Mouse (Mus musculus) forebrain, embryonic 13.5 days (tissue): ENCODE data around the gene Nhsl2. TPM values are rescaled to one million over a fixed set of nuclear protein-coding genes. Genes with fewer than 3 reads are reported as not detected.
"Not testable (repeated sequence)": the region's sequence is repeated elsewhere in the genome, so short reads cannot be mapped to it uniquely, and the experiment has no call there.

Experiments used
- ATAC-seq: fragments of 200-750 bp; cut with Nextera tagmentation; 2 replicates; pipeline ENCODE4 v1.8.0; 2017
- H3K27ac ChIP-seq: fragments of 300-500 bp; sonication (generic); 2 replicates; pipeline ENCODE4 v1.5.1; 2015; ENCODE audit warnings: inconsistent platforms, mild to moderate bottlenecking, moderate library complexity
- H3K27me3 ChIP-seq: fragments of 300-500 bp; sonication (generic); 2 replicates; pipeline ENCODE4 v1.6.1; 2015; ENCODE audit warnings: mild to moderate bottlenecking, inconsistent platforms
- H3K36me3 ChIP-seq: fragments of 300-500 bp; sonication (generic); 2 replicates; pipeline ENCODE4 v1.6.1; 2015; ENCODE audit warnings: mild to moderate bottlenecking, inconsistent platforms; ENCODE audit not compliant: poor library complexity, severe bottlenecking
- H3K4me1 ChIP-seq: fragments of 300-500 bp; sonication (generic); 2 replicates; pipeline ENCODE4 v1.6.1; 2015; ENCODE audit warnings: inconsistent platforms
- H3K4me2 ChIP-seq: fragments of 300-500 bp; sonication (generic); 2 replicates; pipeline ENCODE4 v1.6.1; 2015; ENCODE audit warnings: inconsistent platforms, mild to moderate bottlenecking, moderate library complexity
- H3K4me3 ChIP-seq: fragments of 300-500 bp; sonication (generic); 2 replicates; pipeline ENCODE4 v1.5.1; 2015; ENCODE audit warnings: mild to moderate bottlenecking, inconsistent platforms
- H3K9ac ChIP-seq: fragments of 300-500 bp; sonication (generic); 2 replicates; pipeline ENCODE4 v1.6.1; 2015; ENCODE audit warnings: mild to moderate bottlenecking, inconsistent platforms
- H3K9me3 ChIP-seq: fragments of 300-500 bp; sonication (generic); replicated peaks from 2 replicates; pipeline ENCODE4 v1.6.1; 2016; ENCODE audit warnings: inconsistent platforms
- WGBS: fragments of 180-500 bp; shearing (Covaris S2); methylation state at CpG from one replicate; pipeline ENCODE4 v1.1.7; 2015; 5-methylcytosine and 5-hydroxymethylcytosine counted together
- polyA plus RNA-seq: library from polyadenylated mRNA; unstranded; fragments of >200 nt; fragmentation: Nextera tagmentation; extraction: Ambion mirVana; gene quantifications from 2 replicates; pipeline ENCODE4 v1.2.1, GENCODE M21; 2015

The Nhsl2 gene
- polyA plus RNA-seq, 1 experiment from 2014 or later: 6.2 TPM

DNA sequence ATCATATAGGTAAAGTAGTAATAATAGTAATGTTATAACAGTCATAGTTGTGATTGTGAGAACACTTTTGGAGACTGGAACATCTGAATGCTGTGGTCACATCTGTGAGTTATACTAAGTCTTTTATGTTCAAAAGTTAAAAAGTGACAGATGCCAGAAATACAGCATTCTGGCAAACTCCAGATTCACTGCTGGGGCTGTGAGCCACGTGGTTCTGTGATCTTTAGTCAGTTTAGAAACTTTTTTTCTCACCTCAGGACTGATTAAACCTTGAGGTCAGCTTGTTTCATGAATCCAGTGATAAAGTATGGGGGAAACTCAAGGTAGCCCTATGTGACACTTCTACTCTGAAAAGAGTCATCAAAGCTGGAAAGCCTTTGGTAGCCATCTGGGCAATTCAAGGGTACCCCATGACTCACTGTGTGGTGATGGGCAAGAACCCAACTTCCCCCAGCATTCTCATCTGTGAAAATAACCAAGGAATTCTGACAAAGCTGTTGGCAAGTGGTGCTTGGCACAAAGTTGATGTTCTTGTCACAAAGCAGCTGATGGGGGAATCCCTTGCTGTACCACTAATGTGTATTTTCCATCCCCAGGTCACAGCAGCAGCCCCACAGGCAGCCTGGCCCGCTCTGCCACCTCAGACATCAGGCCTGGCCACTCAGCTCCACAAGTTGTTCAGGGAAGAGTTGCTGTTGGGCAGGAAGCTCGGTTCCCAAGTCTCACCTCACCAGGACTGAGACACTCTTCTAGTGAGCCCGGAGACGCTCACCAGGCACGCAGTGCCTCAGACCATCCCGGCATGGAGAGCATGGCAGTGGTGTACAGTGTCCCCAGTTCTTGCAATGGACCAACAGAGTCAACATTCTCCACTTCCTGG, 227.9 kb downstream of the Nhsl2 start:
- 83% methylated on average over 7 of the region's 7 CpGs for WGBS
- H3K4me2 ChIP-seq: no peak overlapping the region

GRCm38 (mm10) chrX:102081076-102081475, 231.9 kb downstream of the Nhsl2 start:
- peak; percentile 14; the same call in 1 of the 2 replicates for ATAC-seq
- H3K4me2 ChIP-seq: peak overlapping the region; percentile 36; the same call in 1 of the 2 replicates
- 49% methylated on average over 10 of the region's 10 CpGs for WGBS

More for the DNA sequence above, 227.9 kb downstream of the Nhsl2 start:
- Histone ChIP-seq H3K9me3 (no peaks in the 10 kb centered on the region), H3K4me1 (peaks cover 19% of the 10 kb centered on the region), H3K9ac (no peak overlapping the region), H3K27me3 (0 out of 2 replicates have a peak, but pooled peaks cover 3% of the 10 kb centered on the region), H3K27ac (no peak overlapping the region), H3K4me3 (no peak overlapping the region), H3K36me3 (no peaks in the 10 kb centered on the region)
- no peak for ATAC-seq

DNA sequence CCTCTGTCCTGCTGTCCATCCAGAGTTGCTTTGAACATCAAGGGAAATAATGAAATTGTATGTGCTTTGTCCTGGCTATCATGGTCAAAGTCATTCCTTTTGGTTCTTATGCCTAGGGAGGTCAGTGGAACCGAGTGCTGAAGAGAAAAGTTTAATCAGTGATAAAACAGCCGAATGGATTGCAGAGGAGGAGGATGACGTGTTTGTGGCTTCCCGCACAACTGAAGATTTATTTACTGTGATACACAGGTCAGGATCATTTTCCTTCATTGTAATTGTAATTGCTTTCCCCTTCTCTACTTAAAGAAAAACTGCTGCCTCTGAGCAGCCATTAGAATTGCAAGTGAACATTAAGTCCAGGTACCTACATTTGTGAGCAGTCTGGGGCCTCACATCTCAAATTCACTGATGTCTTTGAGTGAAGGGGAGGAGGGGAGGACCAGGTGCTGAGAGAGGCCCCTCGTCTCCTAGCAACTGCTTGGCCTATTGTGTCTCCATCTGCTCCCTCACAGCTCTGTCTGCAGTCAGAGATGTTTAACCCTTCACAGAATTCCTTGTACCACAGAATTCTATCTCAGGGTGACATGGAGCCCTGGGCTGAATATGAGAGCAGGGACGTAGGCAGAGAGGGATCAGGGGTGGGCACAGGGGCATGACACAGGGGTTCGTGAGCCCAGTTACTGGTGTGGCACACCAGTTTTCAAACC, 232.5 kb downstream of the Nhsl2 start:
- Histone ChIP-seq H3K36me3 (no peaks in the 10 kb centered on the region), H3K27me3 (no peaks in the 10 kb centered on the region; the same call in 1 of the 2 replicates), H3K4me3 (no peak overlapping the region), H3K27ac (peak overlapping the region; percentile 96), H3K4me2 (peak overlapping the region; percentile 36), H3K9me3 (no peaks in the 10 kb centered on the region), H3K4me1 (peaks cover 27% of the 10 kb centered on the region), H3K9ac (no peak overlapping the region)
- peak; percentile 97 for ATAC-seq
- WGBS: 22% methylated on average over 7 of the region's 7 CpGs

More at GRCm38 (mm10) chrX:102081076-102081475, 231.9 kb downstream of the Nhsl2 start:
- Histone ChIP-seq H3K4me3 (no peak overlapping the region), H3K27ac (peak overlapping the region; percentile 96), H3K27me3 (no peaks in the 10 kb centered on the region), H3K9me3 (no peaks in the 10 kb centered on the region), H3K9ac (no peak overlapping the region), H3K4me1 (peaks cover 27% of the 10 kb centered on the region), H3K36me3 (no peaks in the 10 kb centered on the region)

DNA sequence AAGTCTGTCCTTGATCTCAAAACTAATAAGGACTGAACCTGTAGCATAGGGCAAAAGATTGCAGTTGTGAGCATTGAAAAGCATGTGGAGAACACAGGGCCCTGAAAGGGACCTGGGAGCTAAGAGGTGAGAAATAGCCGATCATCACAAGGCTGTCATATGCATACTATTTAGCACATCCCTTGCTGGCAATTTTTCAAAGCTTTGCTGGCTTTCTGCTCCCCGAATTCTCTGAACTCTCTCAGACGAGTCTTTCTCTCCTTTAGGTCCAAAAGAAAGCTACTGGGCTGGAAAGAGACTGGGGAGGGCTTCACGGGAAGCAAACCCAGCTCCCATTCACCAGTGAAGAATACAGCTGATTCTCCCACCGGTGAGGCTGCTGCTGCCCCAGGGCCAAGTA, 233.2 kb downstream of the Nhsl2 start:
- Histone ChIP-seq H3K4me1 (peaks cover 27% of the 10 kb centered on the region), H3K4me3 (no peak overlapping the region), H3K27ac (peak overlapping the region; percentile 96), H3K9ac (no peak overlapping the region), H3K4me2 (peak overlapping the region; percentile 36), H3K36me3 (no peaks in the 10 kb centered on the region), H3K9me3 (no peaks in the 10 kb centered on the region), H3K27me3 (no peaks in the 10 kb centered on the region; the same call in 1 of the 2 replicates)
- ATAC-seq: peak; percentile 58
- whole genome bisulfite sequencing: 26% methylated on average over 5 of the region's 5 CpGs

- peaks cover 2% of the 10 kb centered on the region; the same call in 1 of the 2 replicates for H3K27me3 ChIP-seq
- no peak overlapping the region for H3K9ac ChIP-seq
- no peak overlapping the region for H3K27ac ChIP-seq
- WGBS: 83% methylated on average over 8 of the region's 8 CpGs
- no peak overlapping the region for H3K4me2 ChIP-seq
- no peak for ATAC-seq
- H3K36me3 ChIP-seq: no peaks in the 10 kb centered on the region
- no peak overlapping the region for H3K4me3 ChIP-seq
- no peaks in the 10 kb centered on the region for H3K9me3 ChIP-seq
- H3K4me1 ChIP-seq: peaks cover 23% of the 10 kb centered on the region
Measured at GRCm38 (mm10) chrX:102085798-102086443, 236.7 kb downstream of the Nhsl2 start.

- Histone ChIP-seq H3K27me3 (peaks cover 5% of the 10 kb centered on the region; the same call in 1 of the 2 replicates), H3K27ac (no peak overlapping the region), H3K9me3 (no peaks in the 10 kb centered on the region), H3K4me3 (no peak overlapping the region), H3K4me2 (no peak overlapping the region), H3K9ac (no peak overlapping the region), H3K36me3 (no peaks in the 10 kb centered on the region), H3K4me1 (no peaks in the 10 kb centered on the region)
- ATAC-seq: no peak
- 87% methylated on average over 3 of the region's 3 CpGs for WGBS
Measured at GRCm38 (mm10) chrX:102090605-102091004, 241.4 kb downstream of the Nhsl2 start.

GRCm38 (mm10) chrX:102094381-102094904, 245.3 kb downstream of the Nhsl2 start:
- peaks cover 3% of the 10 kb centered on the region; the same call in 1 of the 2 replicates for H3K27me3 ChIP-seq
- no peaks in the 10 kb centered on the region for H3K36me3 ChIP-seq
- H3K27ac ChIP-seq: no peak overlapping the region
- H3K4me1 ChIP-seq: no peaks in the 10 kb centered on the region
- H3K9ac ChIP-seq: no peak overlapping the region
- no peak overlapping the region for H3K4me2 ChIP-seq
- no peak overlapping the region for H3K4me3 ChIP-seq
- ATAC-seq: no peak
- WGBS: 81% methylated on average over 7 of the region's 7 CpGs
- no peaks in the 10 kb centered on the region for H3K9me3 ChIP-seq

DNA sequence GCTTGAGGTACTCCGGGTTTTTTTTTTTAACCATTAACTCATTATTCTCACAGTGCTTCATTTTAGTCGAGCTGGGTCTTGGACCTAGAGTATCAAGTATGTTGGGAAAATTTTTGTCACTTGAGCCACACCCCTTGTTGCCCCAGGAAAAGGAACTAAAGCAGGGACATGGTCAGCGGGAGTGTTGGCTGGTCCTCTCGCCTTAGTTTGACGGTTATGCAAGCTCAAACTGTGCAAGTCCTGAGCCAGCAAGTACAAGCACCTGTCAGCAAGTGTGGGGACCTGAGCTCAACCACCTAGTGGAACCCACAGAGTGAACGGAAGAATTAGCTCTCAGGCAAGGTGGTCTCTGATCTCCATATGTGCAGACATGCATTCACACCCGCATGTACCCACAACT, 252.7 kb downstream of the Nhsl2 start:
- Histone ChIP-seq H3K4me3 (no peak overlapping the region), H3K27me3 (no peaks in the 10 kb centered on the region), H3K4me2 (no peak overlapping the region), H3K27ac (no peak overlapping the region), H3K9me3 (no peaks in the 10 kb centered on the region), H3K9ac (no peak overlapping the region), H3K4me1 (no peaks in the 10 kb centered on the region), H3K36me3 (no peaks in the 10 kb centered on the region)
- ATAC-seq: no peak
- WGBS: 60% methylated on average over 7 of the region's 7 CpGs

- H3K27me3 ChIP-seq, H3K9ac ChIP-seq, H3K4me2 ChIP-seq, H3K27ac ChIP-seq, H3K36me3 ChIP-seq, ATAC-seq, H3K4me1 ChIP-seq, H3K4me3 ChIP-seq, H3K9me3 ChIP-seq: not testable (repeated sequence)
- 64% methylated on average over 2 of the region's 2 CpGs for WGBS
Measured at GRCm38 (mm10) chrX:102103830-102104229, 254.6 kb downstream of the Nhsl2 start.

DNA sequence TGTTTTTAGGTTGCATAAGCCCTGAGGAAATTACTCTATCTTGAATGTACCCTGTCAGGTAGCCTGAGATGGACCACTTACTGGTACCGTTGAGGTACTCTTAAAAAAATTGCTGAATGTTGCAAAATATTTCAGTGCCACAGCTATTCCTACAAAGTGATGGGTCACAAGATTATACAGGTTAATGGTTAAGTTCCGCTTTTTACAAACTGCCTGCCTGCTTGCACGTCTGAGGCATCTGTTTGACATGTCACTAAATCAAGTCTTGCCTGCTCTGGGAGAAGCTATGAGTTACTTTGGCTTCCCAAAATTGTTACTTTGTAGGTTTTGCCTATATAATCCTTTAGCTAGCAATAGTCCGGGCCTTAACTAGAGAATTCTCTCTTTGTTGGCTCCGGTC, 260.2 kb downstream of the Nhsl2 start:
- H3K4me2 ChIP-seq, H3K9ac ChIP-seq, H3K27me3 ChIP-seq, H3K9me3 ChIP-seq, ATAC-seq, H3K4me1 ChIP-seq, H3K4me3 ChIP-seq, H3K27ac ChIP-seq, H3K36me3 ChIP-seq: not testable (repeated sequence)
- WGBS: 85% methylated on average over 5 of the region's 5 CpGs

DNA sequence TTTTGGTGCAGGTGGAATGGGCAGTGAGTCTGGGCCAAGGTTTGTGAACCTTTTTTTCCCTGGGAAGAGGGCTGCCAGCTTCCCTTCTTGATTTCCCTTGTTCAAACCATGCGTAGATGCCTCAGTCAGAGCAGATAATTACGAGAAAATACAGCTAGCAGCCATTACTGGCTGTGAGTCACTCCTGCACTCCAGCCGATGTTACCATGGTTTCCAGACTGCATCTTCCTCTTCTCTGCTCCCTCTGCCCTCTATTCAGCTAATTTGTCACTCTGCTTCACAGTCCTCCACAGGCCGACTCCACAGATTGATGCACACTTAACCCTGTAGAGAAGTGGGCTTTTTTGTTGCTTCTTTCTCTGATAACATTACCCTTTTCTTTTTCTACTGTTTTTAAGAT, 266.5 kb downstream of the Nhsl2 start:
- Histone ChIP-seq H3K36me3 (no peaks in the 10 kb centered on the region), H3K27ac (peak overlapping the region; percentile 69), H3K9me3 (no peaks in the 10 kb centered on the region), H3K4me2 (no peak overlapping the region), H3K4me1 (peaks cover 9% of the 10 kb centered on the region; the same call in 1 of the 2 replicates), H3K4me3 (no peak overlapping the region), H3K9ac (no peak overlapping the region), H3K27me3 (no peaks in the 10 kb centered on the region; the same call in 1 of the 2 replicates)
- peak; percentile 25; the same call in 1 of the 2 replicates for ATAC-seq
- 31% methylated on average over 4 of the region's 4 CpGs for WGBS
